Mouse (Mus musculus) midbrain, embryonic 15.5 days (tissue): ENCODE measurements around the gene 4930519P11Rik. TPM values are rescaled to one million over a fixed set of nuclear protein-coding genes. Genes with fewer than 3 reads are reported as not detected.

Experiments
- ATAC-seq: fragments of 200-750 bp; cut with Nextera tagmentation; replicated peaks from 2 replicates; pipeline ENCODE4 v1.8.0; 2017; ENCODE audit warnings: moderate TSS enrichment
- H3K27ac ChIP-seq: fragments of 300-500 bp; sonication (generic); 2 replicates; pipeline ENCODE4 v1.5.1; 2015; ENCODE audit warnings: mild to moderate bottlenecking, inconsistent platforms
- H3K27me3 ChIP-seq: fragments of 300-500 bp; sonication (generic); replicated peaks from 2 replicates; pipeline ENCODE4 v1.6.1; 2015; ENCODE audit warnings: inconsistent platforms
- H3K36me3 ChIP-seq: fragments of 300-500 bp; sonication (generic); replicated peaks from 2 replicates; pipeline ENCODE4 v1.6.1; 2015; ENCODE audit warnings: inconsistent platforms
- H3K4me1 ChIP-seq: fragments of 300-500 bp; sonication (generic); 2 replicates; pipeline ENCODE4 v1.6.1; 2015; ENCODE audit warnings: inconsistent platforms
- H3K4me2 ChIP-seq: fragments of 300-500 bp; sonication (generic); 2 replicates; pipeline ENCODE4 v1.6.1; 2015; ENCODE audit warnings: inconsistent platforms, mild to moderate bottlenecking, moderate library complexity
- H3K4me3 ChIP-seq: fragments of 300-500 bp; sonication (generic); 2 replicates; pipeline ENCODE4 v1.5.1; 2015; ENCODE audit warnings: mild to moderate bottlenecking, inconsistent platforms
- H3K9ac ChIP-seq: fragments of 300-500 bp; sonication (generic); 2 replicates; pipeline ENCODE4 v1.6.1; 2015; ENCODE audit warnings: mild to moderate bottlenecking, inconsistent platforms
- H3K9me3 ChIP-seq: fragments of 300-500 bp; sonication (generic); 2 replicates; pipeline ENCODE4 v1.6.1; 2016; ENCODE audit warnings: inconsistent platforms
- WGBS: fragments of 180-500 bp; shearing (Covaris S2); methylation state at CpG from one replicate; pipeline ENCODE4 v1.1.7; 2015; ENCODE audit warnings: mixed read lengths; 5-methylcytosine and 5-hydroxymethylcytosine counted together
- polyA plus RNA-seq: library from polyadenylated mRNA; unstranded; fragments of >200 nt; fragmentation: Nextera tagmentation; extraction: Ambion mirVana; gene quantifications from 2 replicates; pipeline ENCODE4 v1.2.1, GENCODE M21; 2015

4930519P11Rik gene
- polyA plus RNA-seq, 1 experiment from 2014 or later = 0.50 TPM

DNA sequence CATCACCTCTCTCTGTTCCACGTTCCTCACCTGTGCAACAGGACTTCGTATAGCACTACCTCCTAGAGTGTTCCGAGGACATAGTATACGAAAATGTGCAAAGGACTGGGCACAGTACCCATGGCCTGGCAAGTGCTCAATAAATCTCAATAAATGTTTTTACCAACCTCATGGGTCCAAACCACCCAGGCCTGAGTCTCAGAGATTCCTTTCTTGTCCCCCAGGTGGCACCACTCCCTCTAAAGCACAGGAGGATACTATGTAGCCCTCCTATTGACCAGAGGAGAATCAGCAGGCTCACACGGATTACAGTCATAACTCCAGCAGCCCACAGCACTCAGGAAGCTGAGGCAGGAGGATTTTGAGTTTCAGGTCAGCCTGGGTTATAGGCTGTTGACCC lies 33.4 kb upstream of the 4930519P11Rik start:
- H3K36me3 ChIP-seq = peaks cover 17% of the 10 kb centered on the region; the same call in 1 of the 2 replicates
- no peak overlapping the region for H3K4me2 ChIP-seq
- H3K9ac ChIP-seq = no peak overlapping the region
- ATAC-seq = no peak
- H3K27me3 ChIP-seq = no peaks in the 10 kb centered on the region
- no peaks in the 10 kb centered on the region for H3K9me3 ChIP-seq
- H3K4me1 ChIP-seq = no peaks in the 10 kb centered on the region
- WGBS = 80% methylated on average over 5 of the region's 5 CpGs
- H3K27ac ChIP-seq = no peak overlapping the region
- no peak overlapping the region for H3K4me3 ChIP-seq

DNA sequence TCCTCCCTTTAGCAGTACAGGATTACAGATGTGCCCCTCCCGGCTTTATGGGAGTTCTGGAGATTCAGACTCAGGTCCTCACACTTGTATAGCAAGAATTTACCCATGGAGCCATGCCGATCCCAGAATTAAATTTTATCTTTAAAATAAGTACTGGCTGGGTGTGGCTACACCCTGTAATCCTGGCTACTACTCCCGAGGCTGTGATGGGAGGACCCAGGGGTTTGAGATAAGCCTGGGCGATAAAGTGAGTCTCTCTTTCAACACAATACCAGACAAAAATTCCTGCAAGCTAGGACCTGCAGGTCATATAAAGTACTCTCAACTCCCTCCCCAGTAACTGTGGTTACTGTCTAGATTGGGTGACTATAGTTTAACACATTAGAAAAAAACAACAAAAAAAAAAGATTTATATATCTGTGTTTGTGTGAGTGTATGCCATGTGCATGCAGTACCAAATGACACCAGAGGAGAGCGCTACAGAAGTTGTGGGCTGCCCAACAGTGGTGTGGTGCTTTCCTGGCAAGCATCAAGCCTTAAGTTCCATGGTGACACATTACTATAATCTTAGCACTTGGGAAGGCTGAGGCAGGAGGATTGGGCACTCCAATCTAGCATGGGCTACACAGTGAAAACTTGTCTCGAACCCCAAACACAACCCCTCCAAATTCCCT lies 29.6 kb upstream of the 4930519P11Rik start:
- peaks cover 41% of the 10 kb centered on the region for H3K36me3 ChIP-seq

GRCm38 (mm10) chr2:154642005-154642459 lies 28.8 kb upstream of the 4930519P11Rik start:
- peaks cover 47% of the 10 kb centered on the region for H3K36me3 ChIP-seq
- no peaks in the 10 kb centered on the region for H3K9me3 ChIP-seq
- no peaks in the 10 kb centered on the region for H3K27me3 ChIP-seq
- H3K4me1 ChIP-seq = no peaks in the 10 kb centered on the region
- H3K4me2 ChIP-seq = no peak overlapping the region
- H3K27ac ChIP-seq = no peak overlapping the region
- WGBS = 98% methylated on average over 9 of the region's 9 CpGs
- ATAC-seq = no peak
- no peak overlapping the region for H3K9ac ChIP-seq
- H3K4me3 ChIP-seq = no peak overlapping the region

More for the DNA sequence above, 29.6 kb upstream of the 4930519P11Rik start:
- no peak overlapping the region for H3K9ac ChIP-seq
- no peak for ATAC-seq
- no peak overlapping the region for H3K4me2 ChIP-seq
- H3K4me3 ChIP-seq = no peak overlapping the region
- no peaks in the 10 kb centered on the region for H3K27me3 ChIP-seq
- WGBS = 89% methylated on average over 6 of the region's 6 CpGs
- no peaks in the 10 kb centered on the region for H3K4me1 ChIP-seq
- no peaks in the 10 kb centered on the region for H3K9me3 ChIP-seq
- no peak overlapping the region for H3K27ac ChIP-seq

GRCm38 (mm10) chr2:154641176-154641575 lies 27.9 kb upstream of the 4930519P11Rik start:
- H3K9me3 ChIP-seq = no peaks in the 10 kb centered on the region
- no peak for ATAC-seq
- H3K4me3 ChIP-seq = no peak overlapping the region
- H3K4me2 ChIP-seq = no peak overlapping the region
- H3K36me3 ChIP-seq = peaks cover 50% of the 10 kb centered on the region
- no peaks in the 10 kb centered on the region for H3K27me3 ChIP-seq
- WGBS = 81% methylated on average over 8 of the region's 8 CpGs
- H3K4me1 ChIP-seq = no peaks in the 10 kb centered on the region
- H3K9ac ChIP-seq = no peak overlapping the region
- no peak overlapping the region for H3K27ac ChIP-seq

DNA sequence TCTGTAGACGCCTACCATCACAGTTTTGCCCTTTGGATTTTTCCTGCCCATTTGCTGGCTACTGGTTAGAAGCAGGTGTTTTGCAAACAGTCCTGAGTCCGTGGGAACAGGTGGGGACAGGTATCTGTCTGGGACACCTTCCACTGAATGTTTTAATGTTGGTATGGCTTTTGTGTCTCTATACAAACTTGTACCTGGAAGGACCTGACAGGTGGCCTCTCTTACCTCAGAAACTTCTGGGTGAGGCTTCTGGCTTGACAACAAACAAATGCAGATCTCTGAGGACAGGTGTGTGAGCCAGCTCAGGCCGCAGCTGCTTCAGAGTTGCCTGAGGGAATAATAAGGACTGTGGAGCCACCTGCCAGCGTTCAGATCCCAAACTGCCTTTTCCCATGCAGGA lies 25.9 kb upstream of the 4930519P11Rik start:
- ATAC-seq = no peak
- no peaks in the 10 kb centered on the region for H3K9me3 ChIP-seq
- no peak overlapping the region for H3K4me2 ChIP-seq
- no peaks in the 10 kb centered on the region for H3K4me1 ChIP-seq
- H3K27me3 ChIP-seq = no peaks in the 10 kb centered on the region
- H3K27ac ChIP-seq = no peak overlapping the region
- no peak overlapping the region for H3K4me3 ChIP-seq
- H3K9ac ChIP-seq = no peak overlapping the region
- peaks cover 52% of the 10 kb centered on the region for H3K36me3 ChIP-seq
- WGBS = 86% methylated on average over 4 of the region's 4 CpGs

DNA sequence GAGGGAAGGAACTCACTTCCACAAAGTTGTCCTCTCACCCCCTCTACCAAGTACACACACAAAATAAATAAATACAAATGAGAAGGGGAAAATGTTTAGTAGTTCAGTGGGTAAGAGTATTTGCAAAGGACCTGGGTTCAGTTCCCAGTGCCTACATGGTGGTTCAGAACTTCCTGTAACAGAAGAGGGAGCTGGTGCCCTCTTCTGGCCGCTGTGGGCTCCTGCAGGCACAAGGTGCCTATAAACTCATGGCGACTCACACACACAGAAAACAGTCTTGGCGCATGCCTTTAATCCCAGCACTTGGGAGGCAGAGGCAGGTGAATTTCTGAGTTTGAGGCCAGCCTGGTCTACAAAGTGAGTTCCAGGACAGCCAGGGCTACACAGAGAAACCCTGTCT lies 25.3 kb upstream of the 4930519P11Rik start:
- Histone ChIP-seq H3K36me3 (peaks cover 46% of the 10 kb centered on the region), H3K4me3 (no peak overlapping the region), H3K4me1 (no peaks in the 10 kb centered on the region), H3K4me2 (no peak overlapping the region), H3K27me3 (no peaks in the 10 kb centered on the region), H3K9me3 (no peaks in the 10 kb centered on the region), H3K27ac (no peak overlapping the region), H3K9ac (no peak overlapping the region)
- ATAC-seq = no peak
- 96% methylated on average over 3 of the region's 3 CpGs for WGBS

DNA sequence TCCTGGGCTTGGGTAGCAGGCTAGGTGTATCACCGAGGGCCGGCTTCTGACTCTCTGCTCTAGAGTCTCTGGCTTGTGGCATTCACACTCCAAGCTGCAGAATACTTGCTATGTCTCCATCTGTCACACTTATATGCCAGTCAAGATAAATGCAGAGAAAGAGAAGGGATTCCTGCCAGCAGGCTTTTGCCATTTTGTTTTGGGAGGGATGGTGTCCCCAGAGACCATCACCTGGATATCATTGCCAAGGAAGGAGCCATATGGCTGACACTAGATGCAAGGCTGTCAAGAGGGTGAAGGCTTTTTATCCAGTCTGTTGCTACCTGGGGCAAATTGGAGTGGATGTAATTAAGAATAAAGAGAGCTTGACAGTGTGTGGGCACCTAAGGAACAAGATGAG lies 22.6 kb upstream of the 4930519P11Rik start:
- Histone ChIP-seq H3K36me3 (peaks cover 40% of the 10 kb centered on the region), H3K27ac (no peak overlapping the region), H3K27me3 (no peaks in the 10 kb centered on the region), H3K4me3 (no peak overlapping the region), H3K4me1 (no peaks in the 10 kb centered on the region), H3K9me3 (no peaks in the 10 kb centered on the region), H3K9ac (no peak overlapping the region), H3K4me2 (no peak overlapping the region)
- ATAC-seq = no peak
- 97% methylated on average over 2 of the region's 2 CpGs for WGBS

GRCm38 (mm10) chr2:154633876-154634644 lies 20.8 kb upstream of the 4930519P11Rik start:
- no peaks in the 10 kb centered on the region for H3K9me3 ChIP-seq
- no peaks in the 10 kb centered on the region for H3K4me1 ChIP-seq
- no peak overlapping the region for H3K27ac ChIP-seq
- H3K27me3 ChIP-seq = no peaks in the 10 kb centered on the region
- H3K36me3 ChIP-seq = peaks cover 38% of the 10 kb centered on the region
- H3K4me2 ChIP-seq = no peak overlapping the region
- ATAC-seq = no peak
- 90% methylated on average over 9 of the region's 9 CpGs for WGBS
- no peak overlapping the region for H3K9ac ChIP-seq
- H3K4me3 ChIP-seq = no peak overlapping the region

DNA sequence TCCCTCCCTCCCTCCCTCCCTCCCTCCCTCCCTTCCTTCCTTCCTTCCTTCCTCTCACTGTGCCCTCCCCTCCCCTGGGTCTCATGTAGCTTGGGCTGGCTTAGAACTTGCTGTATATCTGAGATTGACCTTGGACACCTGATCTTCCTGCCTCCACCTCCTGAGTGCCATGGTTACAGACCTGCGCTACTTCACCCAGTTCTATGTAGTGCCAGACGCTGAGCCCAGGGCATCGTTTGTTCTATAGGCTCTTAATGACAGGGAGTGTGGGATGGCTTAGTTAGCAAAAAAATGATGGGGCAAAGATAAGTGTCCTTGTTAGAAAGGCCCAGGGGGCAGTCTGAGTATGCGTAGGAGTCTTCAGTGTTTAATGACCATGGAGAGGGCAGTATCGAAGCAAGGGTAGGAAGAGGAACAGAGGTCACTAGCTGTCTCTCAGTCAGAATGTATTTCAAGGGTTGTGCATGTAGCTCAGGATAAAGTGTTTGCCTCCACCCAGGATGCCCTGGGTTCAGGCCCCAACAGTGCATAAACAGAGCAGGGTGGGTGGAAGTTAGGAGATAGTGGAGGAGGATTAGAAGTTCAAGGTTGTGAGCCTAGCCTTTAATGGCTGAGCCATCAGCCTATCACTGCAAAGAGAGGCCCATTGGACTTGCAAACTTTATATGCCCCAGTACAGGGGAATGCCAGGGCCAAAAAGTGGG lies 20.0 kb upstream of the 4930519P11Rik start:
- no peak overlapping the region for H3K27ac ChIP-seq
- H3K4me1 ChIP-seq = no peaks in the 10 kb centered on the region
- WGBS = 91% methylated on average over 5 of the region's 5 CpGs
- H3K36me3 ChIP-seq = peaks cover 36% of the 10 kb centered on the region
- H3K4me2 ChIP-seq = no peak overlapping the region
- no peak overlapping the region for H3K9ac ChIP-seq
- ATAC-seq = no peak
- no peak overlapping the region for H3K4me3 ChIP-seq
- H3K27me3 ChIP-seq = no peaks in the 10 kb centered on the region
- no peaks in the 10 kb centered on the region for H3K9me3 ChIP-seq

DNA sequence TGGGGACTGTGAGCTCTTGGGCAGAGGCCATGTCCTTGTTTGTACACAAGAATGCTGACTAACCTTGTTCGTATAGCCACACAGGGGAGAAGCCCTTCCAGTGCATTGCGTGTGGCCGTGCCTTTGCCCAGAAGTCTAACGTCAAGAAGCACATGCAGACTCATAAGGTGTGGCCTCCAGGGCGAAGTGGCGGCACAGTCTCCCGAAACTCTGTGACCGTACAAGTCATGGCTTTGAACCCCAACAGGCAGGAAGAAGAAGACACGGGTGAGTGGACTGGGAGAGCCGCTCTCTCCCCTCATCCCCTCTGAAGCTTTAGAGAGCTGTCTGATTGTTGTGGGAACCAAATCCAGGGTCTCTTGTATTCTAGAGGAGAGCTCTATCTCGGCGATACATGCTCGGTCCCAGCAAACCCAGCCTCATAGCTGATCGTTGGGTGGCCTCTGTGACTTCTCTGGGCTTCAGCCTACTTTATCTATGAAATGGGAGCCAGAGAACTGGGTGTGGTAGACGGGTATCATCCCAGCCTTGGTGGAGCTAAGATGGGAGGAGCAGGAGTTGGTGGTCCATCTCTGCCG lies 19.1 kb upstream of the 4930519P11Rik start:
- H3K27me3 ChIP-seq = no peaks in the 10 kb centered on the region
- no peak for ATAC-seq
- no peaks in the 10 kb centered on the region for H3K9me3 ChIP-seq
- 94% methylated on average over 16 of the region's 16 CpGs for WGBS
- H3K4me1 ChIP-seq = no peaks in the 10 kb centered on the region
- no peak overlapping the region for H3K27ac ChIP-seq
- peaks cover 28% of the 10 kb centered on the region; the same call in 1 of the 2 replicates for H3K36me3 ChIP-seq
- H3K4me3 ChIP-seq = no peak overlapping the region
- no peak overlapping the region for H3K4me2 ChIP-seq
- no peak overlapping the region for H3K9ac ChIP-seq

DNA sequence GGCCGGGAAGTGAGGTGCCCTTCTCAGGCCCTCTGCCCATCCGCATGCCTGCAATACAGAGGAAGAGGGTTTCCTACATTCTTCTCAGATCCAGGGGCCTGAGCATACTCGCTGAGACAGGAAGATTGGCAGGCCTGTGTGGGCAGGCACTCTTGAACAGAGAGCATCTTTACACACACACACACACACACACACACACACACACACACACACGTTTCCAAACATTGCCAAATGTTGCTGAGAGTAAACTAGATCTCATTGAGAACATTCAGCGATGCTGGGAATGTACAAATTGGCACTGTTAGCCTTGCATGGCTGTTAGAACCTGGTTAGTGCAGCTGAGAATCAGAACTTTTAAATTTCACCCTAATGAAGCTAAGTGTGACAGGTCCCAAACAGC lies 17.3 kb upstream of the 4930519P11Rik start:
- Histone ChIP-seq H3K4me1 (no peaks in the 10 kb centered on the region), H3K4me3 (no peak overlapping the region), H3K9me3 (no peaks in the 10 kb centered on the region), H3K27ac (no peak overlapping the region), H3K36me3 (peaks cover 18% of the 10 kb centered on the region; the same call in 1 of the 2 replicates), H3K9ac (no peak overlapping the region), H3K27me3 (no peaks in the 10 kb centered on the region), H3K4me2 (no peak overlapping the region)
- 83% methylated on average over 5 of the region's 5 CpGs for WGBS
- no peak for ATAC-seq

DNA sequence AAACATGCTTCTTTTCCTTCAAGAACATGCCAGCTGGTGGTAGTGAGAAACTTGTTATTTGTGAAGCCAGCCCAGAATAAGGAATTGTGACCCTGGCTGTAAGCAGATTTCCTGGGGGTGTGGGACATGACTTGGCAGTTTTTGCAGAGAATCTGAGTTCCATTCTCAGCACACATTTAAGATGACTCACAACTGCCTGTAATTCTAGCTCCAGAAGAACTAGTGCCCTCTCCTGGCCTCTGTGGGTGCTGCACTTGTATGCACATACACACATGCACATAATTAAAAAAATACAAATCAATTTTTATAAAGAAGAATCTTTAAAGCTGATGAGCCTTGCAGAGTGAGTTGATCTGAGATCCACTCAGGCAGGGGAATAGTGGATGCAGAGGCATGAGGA lies 10.9 kb upstream of the 4930519P11Rik start:
- Histone ChIP-seq H3K4me3 (no peak overlapping the region), H3K36me3 (peaks cover 26% of the 10 kb centered on the region; the same call in 1 of the 2 replicates)

More for the DNA sequence above, 10.9 kb upstream of the 4930519P11Rik start:
- Histone ChIP-seq H3K27me3 (no peaks in the 10 kb centered on the region), H3K4me1 (no peaks in the 10 kb centered on the region), H3K9ac (no peak overlapping the region), H3K4me2 (no peak overlapping the region), H3K27ac (no peak overlapping the region), H3K9me3 (no peaks in the 10 kb centered on the region)
- no peak for ATAC-seq
